Mouse (Mus musculus): ENCODE measurements around the gene Got2. TPM values are rescaled to one million over a fixed set of nuclear protein-coding genes. Genes with fewer than 3 reads are reported as not detected.

Gene Got2
- polyA plus RNA-seq (2012; rRNA removed): 285 and 286 TPM in 2 replicates

GRCm38 (mm10) chr8:95888285-95889136 lies at the start of gene Got2:
Gene Got2 (minus strand): TSS chr8:95888547.
- 0 out of 2 replicates have a peak, but pooled peaks have one; percentile 44 for TF ChIP-seq POLR2A (IDR thresholded peaks at IDR 0.05; ENCODE audit: borderline replicate concordance, insufficient read depth, low read length)
- TF ChIP-seq CTCF (IDR thresholded peaks at IDR 0.05; ENCODE audit: borderline replicate concordance, insufficient read depth, low read depth, low read length): peak; percentile 86
- 8% methylated on average over 31 of the region's 31 CpGs for WGBS
- Histone ChIP-seq H3K4me3 (replicated peaks; ENCODE audit: insufficient read depth, low read depth, low read length) (peak within 1 kb of the TSS; percentile 90), H3K27me3 (ENCODE audit: control insufficient read depth, insufficient read depth, low read length) (no peaks in the 10 kb centered on the region), H3K4me1 (ENCODE audit: control insufficient read depth, insufficient read depth, low read length) (no peaks in the 10 kb centered on the region; the same call in 1 of the 2 replicates), H3K27ac (ENCODE audit: insufficient read depth, low read length) (peak within 1 kb of the TSS; percentile 58)
- peak; percentile 92 to 96 for DNase-seq

GRCm38 (mm10) chr8:95932841-95933240 lies 44.5 kb upstream of the Got2 start:
- no peak overlapping the region for H3K4me3 ChIP-seq (replicated peaks; ENCODE audit: insufficient read depth, low read depth, low read length)
- WGBS: 21% methylated on average over 5 of the region's 5 CpGs
- H3K27ac ChIP-seq (ENCODE audit: insufficient read depth, low read length): no peak overlapping the region
- H3K4me1 ChIP-seq (ENCODE audit: control insufficient read depth, insufficient read depth, low read length): no peaks in the 10 kb centered on the region
- H3K27me3 ChIP-seq (ENCODE audit: control insufficient read depth, insufficient read depth, low read length): no peaks in the 10 kb centered on the region
- no peak for DNase-seq
- TF ChIP-seq POLR2A (IDR thresholded peaks at IDR 0.05; ENCODE audit: borderline replicate concordance, insufficient read depth, low read length) (no peak), CTCF (IDR thresholded peaks at IDR 0.05; ENCODE audit: borderline replicate concordance, insufficient read depth, low read depth, low read length) (no peak)

- H3K4me1 ChIP-seq (ENCODE audit: control insufficient read depth, insufficient read depth, low read length): no peaks in the 10 kb centered on the region
- H3K27me3 ChIP-seq (ENCODE audit: control insufficient read depth, insufficient read depth, low read length): no peaks in the 10 kb centered on the region
- no peak for DNase-seq
- no peak overlapping the region for H3K4me3 ChIP-seq (replicated peaks; ENCODE audit: insufficient read depth, low read depth, low read length)
- 51% methylated on average over 4 of the region's 4 CpGs for WGBS
- H3K27ac ChIP-seq (ENCODE audit: insufficient read depth, low read length): no peak overlapping the region
- TF ChIP-seq CTCF (IDR thresholded peaks at IDR 0.05; ENCODE audit: borderline replicate concordance, insufficient read depth, low read depth, low read length) (no peak), POLR2A (IDR thresholded peaks at IDR 0.05; ENCODE audit: borderline replicate concordance, insufficient read depth, low read length) (no peak)
These were observed 41.5 kb upstream of the Got2 start for GRCm38 (mm10) chr8:95929821-95930220.

- Histone ChIP-seq H3K4me1 (ENCODE audit: control insufficient read depth, insufficient read depth, low read length) (no peaks in the 10 kb centered on the region), H3K27me3 (ENCODE audit: control insufficient read depth, insufficient read depth, low read length) (no peaks in the 10 kb centered on the region), H3K4me3 (replicated peaks; ENCODE audit: insufficient read depth, low read depth, low read length) (peak overlapping the region; percentile 36), H3K27ac (ENCODE audit: insufficient read depth, low read length) (no peak overlapping the region)
- no peak for TF ChIP-seq POLR2A (IDR thresholded peaks at IDR 0.05; ENCODE audit: borderline replicate concordance, insufficient read depth, low read length)
- TF ChIP-seq CTCF (IDR thresholded peaks at IDR 0.05; ENCODE audit: borderline replicate concordance, insufficient read depth, low read depth, low read length): no peak
- WGBS: 2% methylated on average over 9 of the region's 9 CpGs
- DNase-seq: peak; percentile 28 to 37
These were observed 27.8 kb upstream of the Got2 start for GRCm38 (mm10) chr8:95916106-95916505.

DNA sequence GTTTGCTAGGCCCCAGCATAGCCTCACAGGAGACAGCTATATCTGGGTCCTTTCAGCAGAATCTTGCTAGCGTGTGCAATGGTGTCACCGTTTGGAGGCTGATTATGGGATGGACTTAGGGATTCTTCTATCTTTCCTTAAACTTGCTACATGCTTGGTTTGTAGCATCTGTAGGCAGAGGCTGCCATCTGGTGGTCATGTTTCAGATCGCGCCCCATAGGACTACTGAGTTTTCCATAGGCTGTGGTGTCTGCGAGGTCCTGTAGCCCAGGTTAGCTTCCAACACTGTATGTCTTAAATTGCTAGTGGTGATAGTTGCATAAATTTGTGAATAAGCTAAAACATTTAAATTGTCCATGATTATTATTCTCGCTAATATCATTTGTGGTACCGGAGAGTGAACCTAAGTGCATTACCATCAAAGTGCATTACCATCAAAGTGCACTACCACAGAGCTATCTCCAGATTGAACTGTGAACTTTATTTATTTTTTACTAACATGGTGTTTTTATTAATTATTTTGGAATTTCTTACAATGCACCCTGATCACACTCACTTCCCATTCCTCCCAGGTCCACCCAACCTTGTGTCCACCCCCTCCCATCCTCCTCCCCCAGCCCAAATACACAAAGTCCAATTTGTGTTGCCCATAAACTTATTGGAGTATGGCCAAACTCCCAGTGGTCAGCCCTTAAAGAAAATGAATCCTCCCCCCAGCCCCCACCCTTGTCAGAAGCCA lies 26.7 kb upstream of the Got2 start:
- H3K4me1 ChIP-seq (ENCODE audit: control insufficient read depth, insufficient read depth, low read length): no peaks in the 10 kb centered on the region
- DNase-seq: peak; percentile 60 to 81
- TF ChIP-seq POLR2A (IDR thresholded peaks at IDR 0.05; ENCODE audit: borderline replicate concordance, insufficient read depth, low read length) (no peak), CTCF (IDR thresholded peaks at IDR 0.05; ENCODE audit: borderline replicate concordance, insufficient read depth, low read depth, low read length) (peak; percentile 92)
- no peak overlapping the region for H3K4me3 ChIP-seq (replicated peaks; ENCODE audit: insufficient read depth, low read depth, low read length)
- H3K27ac ChIP-seq (ENCODE audit: insufficient read depth, low read length): no peak overlapping the region
- no peaks in the 10 kb centered on the region for H3K27me3 ChIP-seq (ENCODE audit: control insufficient read depth, insufficient read depth, low read length)
- 7% methylated on average over 7 of the region's 7 CpGs for WGBS

- Histone ChIP-seq H3K27me3 (ENCODE audit: control insufficient read depth, insufficient read depth, low read length) (no peaks in the 10 kb centered on the region), H3K4me1 (ENCODE audit: control insufficient read depth, insufficient read depth, low read length) (no peaks in the 10 kb centered on the region), H3K27ac (ENCODE audit: insufficient read depth, low read length) (no peak overlapping the region), H3K4me3 (replicated peaks; ENCODE audit: insufficient read depth, low read depth, low read length) (no peak overlapping the region)
- no peak for DNase-seq
- 86% methylated on average over 5 of the region's 5 CpGs for WGBS
- TF ChIP-seq CTCF (IDR thresholded peaks at IDR 0.05; ENCODE audit: borderline replicate concordance, insufficient read depth, low read depth, low read length) (no peak), POLR2A (IDR thresholded peaks at IDR 0.05; ENCODE audit: borderline replicate concordance, insufficient read depth, low read length) (no peak)
These were observed 22.9 kb upstream of the Got2 start for GRCm38 (mm10) chr8:95911240-95911639.

DNA sequence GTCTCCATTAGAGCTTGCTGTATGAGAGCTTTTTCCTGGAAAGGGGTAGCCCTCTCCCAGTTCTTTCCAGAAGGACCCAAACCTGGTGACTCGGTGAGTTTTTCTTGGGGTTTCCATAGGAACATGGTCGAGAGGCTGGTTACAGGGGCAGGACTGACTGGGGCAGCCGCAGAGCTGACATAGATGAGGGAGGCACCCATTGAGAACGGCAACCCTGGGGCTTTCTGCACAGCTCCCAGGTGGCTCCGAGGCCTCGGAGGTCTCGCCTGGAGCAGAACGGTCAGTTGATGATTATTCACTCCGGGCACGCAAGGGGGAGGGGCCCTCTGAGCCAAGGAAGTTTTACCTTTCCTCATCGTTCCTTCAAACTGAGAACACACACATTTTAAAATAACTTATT lies 19.5 kb upstream of the Got2 start:
- Histone ChIP-seq H3K4me1 (ENCODE audit: control insufficient read depth, insufficient read depth, low read length) (no peaks in the 10 kb centered on the region), H3K27me3 (ENCODE audit: control insufficient read depth, insufficient read depth, low read length) (no peaks in the 10 kb centered on the region), H3K4me3 (replicated peaks; ENCODE audit: insufficient read depth, low read depth, low read length) (no peak overlapping the region), H3K27ac (ENCODE audit: insufficient read depth, low read length) (no peak overlapping the region)
- WGBS: 86% methylated on average over 11 of the region's 11 CpGs
- no peak for DNase-seq
- TF ChIP-seq CTCF (IDR thresholded peaks at IDR 0.05; ENCODE audit: borderline replicate concordance, insufficient read depth, low read depth, low read length) (no peak), POLR2A (IDR thresholded peaks at IDR 0.05; ENCODE audit: borderline replicate concordance, insufficient read depth, low read length) (no peak)
